Mouse (Mus musculus) erythroblast, embryonic 14.5 days (primary cell): ENCODE data around the gene Acacb. TPM values are rescaled to one million over a fixed set of nuclear protein-coding genes. Genes with fewer than 3 reads are reported as not detected.

Experiments used
- H3K27me3 ChIP-seq: 2 replicates; pipeline ENCODE4 v1.6.1; 2012; ENCODE audit warnings: inconsistent platforms; ENCODE audit not compliant: control insufficient read depth
- H3K36me3 ChIP-seq: 2 replicates; pipeline ENCODE4 v1.6.1; 2012; ENCODE audit warnings: mild to moderate bottlenecking, inconsistent platforms; ENCODE audit not compliant: control insufficient read depth
- H3K4me1 ChIP-seq: 2 replicates; pipeline ENCODE4 v1.6.1; 2012; ENCODE audit warnings: inconsistent platforms; ENCODE audit not compliant: control insufficient read depth
- H3K4me3 ChIP-seq: replicated peaks from 2 replicates; pipeline ENCODE3; 2012; ENCODE audit warnings: moderate library complexity, mild to moderate bottlenecking, inconsistent platforms
- H3K9me3 ChIP-seq: 2 replicates; pipeline ENCODE4 v1.6.1; 2012; ENCODE audit warnings: low read length, inconsistent platforms, mixed read lengths; ENCODE audit not compliant: control insufficient read depth
- GATA1 ChIP-seq: IDR thresholded peaks from 2 replicates; pipeline ENCODE4 v1.6.1; 2012; ENCODE audit warnings: low read length, inconsistent platforms, mixed read lengths
- TAL1 ChIP-seq: IDR thresholded peaks from 3 replicates; pipeline ENCODE4 v1.6.1; 2012; ENCODE audit warnings: low read length, inconsistent platforms, mixed read lengths
- polyA plus RNA-seq: library from polyadenylated mRNA; stranded (reverse); fragments of >175 nt; gene quantifications from 2 replicates; pipeline ENCODE4 v1.2.3, GENCODE M21; 2012

Gene Acacb
- polyA plus RNA-seq, 1 experiment, result under 0.01 TPM

DNA sequence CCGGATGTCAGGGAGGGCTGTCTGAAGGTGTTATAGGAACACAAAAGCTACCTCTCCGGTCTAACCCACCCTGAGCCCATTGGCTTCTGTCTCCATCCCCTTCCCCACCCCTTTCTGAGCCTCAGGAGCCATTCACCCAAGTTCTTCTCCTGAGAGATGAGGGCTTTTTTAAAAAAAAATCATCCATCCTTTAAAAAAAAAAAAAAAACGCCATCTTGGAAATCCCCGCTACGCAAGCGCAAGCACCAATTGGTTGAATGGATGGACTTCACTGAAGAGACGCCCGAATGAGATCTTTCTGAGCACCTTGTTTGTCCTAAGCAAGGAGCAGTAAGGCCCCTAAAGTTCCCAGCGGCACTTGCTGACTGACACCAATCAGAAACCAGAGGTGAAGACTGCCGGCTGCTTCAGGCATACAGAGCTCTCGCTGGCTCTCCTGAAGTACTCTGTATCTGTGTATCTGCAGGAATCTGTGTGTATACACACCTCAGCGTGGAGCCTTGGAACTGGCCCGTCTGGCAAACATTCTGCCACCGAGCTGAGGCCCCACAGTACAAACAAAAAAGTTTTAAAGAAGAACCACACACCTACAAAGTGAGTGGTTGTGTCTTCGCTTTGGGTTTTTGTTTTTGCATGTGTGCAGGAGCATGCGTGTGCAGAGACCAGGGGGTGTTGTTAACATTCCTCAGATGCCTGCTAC is 140.7 kb downstream of the Acacb start:
- Histone ChIP-seq H3K4me3 (no peak overlapping the region), H3K27me3 (peaks cover 7% of the 10 kb centered on the region), H3K9me3 (no peaks in the 10 kb centered on the region), H3K4me1 (no peaks in the 10 kb centered on the region), H3K36me3 (no peaks in the 10 kb centered on the region)
- TF ChIP-seq GATA1 (no peak), TAL1 (no peak)

DNA sequence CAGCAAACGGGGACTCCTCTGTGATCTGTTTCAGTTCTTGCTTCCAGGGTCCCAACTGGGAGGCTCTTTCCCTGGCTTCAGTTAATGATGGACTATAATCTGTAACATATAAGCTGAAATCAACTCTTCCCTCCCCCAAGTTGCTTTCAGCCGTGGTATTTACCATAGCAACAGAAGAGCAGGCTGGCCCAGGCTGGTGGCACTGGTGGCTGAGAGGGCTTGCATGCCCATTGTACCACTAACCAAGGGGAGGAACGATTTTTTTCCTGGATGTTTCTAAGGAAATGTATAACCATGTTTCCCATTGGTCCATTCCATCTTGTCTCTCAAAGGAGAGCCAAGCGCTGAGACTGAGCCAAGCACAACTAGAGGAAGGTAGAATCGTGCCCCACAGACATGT is 142.1 kb downstream of the Acacb start:
- TF ChIP-seq TAL1 (no peak), GATA1 (no peak)
- H3K4me1 ChIP-seq, result no peaks in the 10 kb centered on the region
- H3K4me3 ChIP-seq, result no peak overlapping the region
- H3K9me3 ChIP-seq, result no peaks in the 10 kb centered on the region
- peaks cover 7% of the 10 kb centered on the region for H3K27me3 ChIP-seq
- H3K36me3 ChIP-seq, result no peaks in the 10 kb centered on the region

DNA sequence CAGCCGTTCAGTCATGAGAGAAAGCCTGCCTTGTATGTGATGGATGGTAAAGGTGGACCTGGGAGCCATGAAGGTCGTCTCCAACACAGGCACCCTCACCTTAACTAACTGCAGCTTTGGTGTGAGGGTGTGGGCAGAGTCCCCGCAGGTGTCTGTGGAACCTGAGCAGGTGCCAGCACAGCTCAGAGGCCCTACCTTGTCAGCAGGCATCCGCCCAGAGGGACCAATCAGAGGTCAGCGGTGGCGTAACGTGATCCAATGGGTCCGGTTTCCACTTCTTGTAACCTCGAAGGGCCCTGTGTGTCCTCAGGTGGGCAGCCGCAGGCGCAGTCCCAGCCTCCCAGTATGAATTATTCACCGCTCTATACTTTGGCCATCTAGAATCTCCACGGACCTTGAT is 142.5 kb downstream of the Acacb start, which contains the start of gene Myo1h:
Gene Myo1h, plus strand, starts transcription at position 293 of the 400 bp plus-strand sequence.
- TF ChIP-seq GATA1 (no peak), TAL1 (no peak)
- Histone ChIP-seq H3K36me3 (no peaks in the 10 kb centered on the region), H3K4me3 (no peak within 1 kb of the TSS), H3K4me1 (no peaks in the 10 kb centered on the region), H3K9me3 (no peaks in the 10 kb centered on the region), H3K27me3 (peaks cover 7% of the 10 kb centered on the region)

DNA sequence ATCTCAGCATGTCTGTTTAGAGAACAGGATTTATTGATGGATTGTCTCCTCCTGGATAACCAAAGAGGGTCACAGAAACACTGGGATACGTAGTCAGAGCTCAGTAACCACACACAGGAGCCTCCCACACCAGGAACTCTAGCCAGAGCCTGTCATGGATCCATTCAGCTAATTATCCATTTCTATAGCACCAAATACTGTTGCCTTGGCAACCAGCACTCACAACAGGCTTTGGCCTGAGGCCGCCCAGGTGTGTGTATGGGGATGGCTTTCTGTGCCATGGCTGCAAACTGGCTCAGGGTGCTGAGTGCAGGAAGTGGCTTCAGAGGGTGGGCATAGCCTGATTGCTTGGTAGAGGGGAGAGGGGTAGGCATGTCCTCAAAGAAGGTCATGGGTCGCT is 143.7 kb downstream of the Acacb start:
- TF ChIP-seq TAL1, result no peak
- TF ChIP-seq GATA1, result no peak
- no peaks in the 10 kb centered on the region for H3K4me1 ChIP-seq
- no peaks in the 10 kb centered on the region for H3K9me3 ChIP-seq
- H3K4me3 ChIP-seq, result no peak overlapping the region
- H3K27me3 ChIP-seq, result peaks cover 7% of the 10 kb centered on the region
- H3K36me3 ChIP-seq, result no peaks in the 10 kb centered on the region

DNA sequence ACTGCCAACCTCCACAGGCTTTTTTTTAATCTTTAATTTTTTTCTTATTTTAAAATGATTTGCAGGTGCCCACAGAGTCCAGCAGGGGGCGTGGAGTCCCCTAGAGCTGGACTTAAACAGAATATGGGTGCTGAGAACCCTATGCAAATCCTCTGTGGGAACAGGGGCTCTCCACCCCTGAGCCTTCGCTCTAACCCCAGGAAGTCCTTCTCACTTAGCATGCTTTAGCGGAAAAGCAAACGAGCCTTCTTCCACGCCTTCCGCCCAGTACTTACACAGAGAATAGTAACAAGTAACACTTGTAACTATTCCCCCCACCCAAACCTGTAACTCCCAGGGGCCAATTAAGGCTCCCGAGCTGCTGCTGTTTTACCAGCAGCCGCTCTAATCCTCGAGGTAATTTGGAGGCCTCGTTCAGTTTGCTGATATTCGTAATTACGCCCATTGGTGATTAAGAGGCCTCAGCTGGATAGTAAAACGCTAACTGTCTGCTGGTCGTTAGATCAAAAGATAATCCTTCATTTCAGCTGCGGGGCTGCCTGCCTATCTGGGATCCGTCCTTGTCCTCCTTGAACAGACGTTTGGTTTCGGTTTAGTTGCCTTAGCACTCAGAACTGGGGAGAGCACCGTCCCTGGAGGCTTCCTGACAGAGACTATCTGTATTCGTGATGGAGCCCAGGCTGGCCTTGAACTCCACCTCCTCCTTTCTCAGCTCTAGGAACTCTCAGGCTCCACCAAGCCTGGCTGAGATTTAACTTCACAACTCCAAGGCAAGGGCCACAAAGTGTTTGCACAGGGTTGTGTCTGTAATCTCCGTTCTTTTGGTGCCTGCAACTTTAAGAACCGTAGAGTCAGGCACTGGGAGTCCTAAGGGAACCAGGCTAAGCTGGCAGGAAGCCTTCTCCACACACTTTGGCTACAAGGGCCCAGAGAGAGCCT is 150.6 kb downstream of the Acacb start:
- H3K9me3 ChIP-seq, result no peaks in the 10 kb centered on the region

DNA sequence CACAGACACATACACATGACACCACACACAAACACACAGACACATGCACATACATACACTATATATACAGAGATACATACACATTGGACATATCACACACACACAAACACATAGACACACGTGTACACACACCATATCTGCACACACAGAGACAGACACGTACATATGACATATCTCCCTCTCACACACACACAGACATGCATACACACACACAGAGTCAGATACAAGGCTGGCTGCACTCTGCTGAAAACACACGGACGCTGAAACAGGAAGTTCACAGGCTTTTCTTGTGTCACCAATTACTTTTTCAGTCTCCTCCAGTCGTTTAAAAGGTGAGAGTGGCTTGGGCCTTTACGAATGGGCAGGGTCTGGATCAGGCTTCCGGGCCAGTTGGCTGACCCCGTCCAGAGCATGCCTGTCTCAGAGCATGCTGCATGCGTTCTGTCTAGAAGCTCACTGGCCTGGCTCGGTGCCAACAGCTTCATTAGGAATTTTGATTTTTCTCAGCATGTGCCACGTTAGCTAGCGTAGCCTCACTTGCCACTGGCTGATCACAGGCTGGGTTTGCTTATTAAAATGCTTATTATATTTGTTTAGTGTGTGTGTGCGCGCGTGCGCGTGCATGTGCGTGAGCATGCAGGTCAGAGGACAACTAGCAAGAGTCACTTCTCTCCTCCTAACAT is 152.0 kb downstream of the Acacb start:
- no peaks in the 10 kb centered on the region for H3K9me3 ChIP-seq
- H3K4me1 ChIP-seq, result peaks cover 2% of the 10 kb centered on the region; the same call in 1 of the 2 replicates
- TF ChIP-seq TAL1 (no peak), GATA1 (no peak)
- no peaks in the 10 kb centered on the region for H3K36me3 ChIP-seq
- H3K27me3 ChIP-seq, result peaks cover 2% of the 10 kb centered on the region; the same call in 1 of the 2 replicates
- no peak overlapping the region for H3K4me3 ChIP-seq

More for the DNA sequence above, 150.6 kb downstream of the Acacb start:
- no peak for TF ChIP-seq GATA1
- no peak for TF ChIP-seq TAL1
- no peaks in the 10 kb centered on the region; the same call in 1 of the 2 replicates for H3K27me3 ChIP-seq
- no peak overlapping the region for H3K4me3 ChIP-seq
- no peaks in the 10 kb centered on the region for H3K36me3 ChIP-seq
- H3K4me1 ChIP-seq, result peaks cover 2% of the 10 kb centered on the region; the same call in 1 of the 2 replicates

DNA sequence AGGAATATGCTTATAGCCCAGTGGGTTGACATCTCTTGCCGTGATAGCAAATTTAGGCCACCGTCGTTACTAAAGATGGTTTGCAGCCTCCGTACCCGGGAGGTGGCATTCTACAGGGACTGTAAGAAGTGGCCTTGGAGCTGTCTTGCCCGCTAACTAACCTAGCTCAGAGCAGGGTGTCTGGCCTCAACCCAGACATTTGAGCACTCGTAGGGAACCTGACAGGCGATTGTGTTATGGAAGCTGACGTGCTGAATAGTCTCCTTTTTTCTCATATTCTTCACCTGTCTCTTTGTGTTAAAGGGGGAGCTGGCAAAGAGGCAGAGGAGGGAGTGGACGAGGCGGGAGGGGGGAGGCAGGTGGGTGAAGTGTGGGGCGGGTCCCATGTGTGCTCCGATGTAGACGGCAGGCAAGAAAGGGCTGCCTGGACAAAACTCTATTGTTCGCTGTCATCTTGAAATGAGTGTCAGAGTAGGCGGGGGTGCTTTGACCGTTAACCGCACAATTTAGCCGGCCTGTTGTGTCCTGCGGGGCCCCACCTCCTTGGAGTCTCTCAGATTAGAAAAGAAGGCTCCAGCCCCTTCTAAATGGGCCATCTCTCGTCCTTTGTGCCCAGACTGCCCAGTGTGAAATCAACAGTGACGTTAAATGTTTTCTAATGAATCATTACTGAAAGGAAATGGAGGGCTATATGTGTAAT is 153.0 kb downstream of the Acacb start:
- H3K4me3 ChIP-seq, result no peak overlapping the region
- H3K27me3 ChIP-seq, result peaks cover 3% of the 10 kb centered on the region; the same call in 1 of the 2 replicates
- peaks cover 2% of the 10 kb centered on the region; the same call in 1 of the 2 replicates for H3K4me1 ChIP-seq
- H3K9me3 ChIP-seq, result no peaks in the 10 kb centered on the region
- no peaks in the 10 kb centered on the region for H3K36me3 ChIP-seq
- TF ChIP-seq GATA1, result no peak
- no peak for TF ChIP-seq TAL1

DNA sequence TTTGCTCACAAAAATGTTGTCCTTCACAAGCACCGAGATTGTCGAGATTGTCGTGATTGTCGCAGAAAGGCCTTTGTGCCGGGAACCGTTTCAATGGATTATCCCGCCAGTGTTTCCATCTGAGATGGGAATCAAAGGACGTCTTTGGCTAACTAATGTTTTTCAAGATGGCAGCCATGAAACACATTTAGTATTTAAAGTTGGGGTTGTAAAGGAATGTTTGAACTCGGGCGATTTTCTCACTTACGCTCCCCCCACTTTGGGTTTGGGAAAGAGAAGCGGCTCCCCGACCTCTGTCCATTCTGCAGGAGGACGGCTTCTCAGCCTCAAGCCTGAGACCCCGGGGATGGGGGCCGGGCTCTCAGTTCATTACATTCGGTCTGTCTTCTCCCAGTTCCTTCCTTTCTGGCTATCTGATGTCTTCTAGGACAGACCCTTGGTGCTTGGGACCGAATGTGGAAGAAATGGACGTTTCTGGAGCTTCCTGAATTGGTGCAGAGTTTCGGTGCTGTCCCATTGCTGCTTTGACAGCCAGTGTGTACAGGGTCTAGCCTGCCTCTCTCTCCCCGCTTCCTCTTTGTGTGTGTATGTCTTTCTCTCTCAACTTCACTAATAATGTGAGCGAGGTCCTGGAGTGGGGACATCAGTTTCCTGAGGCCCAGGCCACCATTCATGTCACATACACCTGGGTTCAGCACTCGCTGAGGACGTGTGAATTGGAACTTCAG is 153.7 kb downstream of the Acacb start:
- peaks cover 3% of the 10 kb centered on the region; the same call in 1 of the 2 replicates for H3K27me3 ChIP-seq
- no peak overlapping the region for H3K4me3 ChIP-seq
- H3K9me3 ChIP-seq, result no peaks in the 10 kb centered on the region
- H3K4me1 ChIP-seq, result peaks cover 2% of the 10 kb centered on the region; the same call in 1 of the 2 replicates
- no peak for TF ChIP-seq TAL1
- no peak for TF ChIP-seq GATA1
- H3K36me3 ChIP-seq, result no peaks in the 10 kb centered on the region

Other genes starting within 250 kb of the Acacb start
- 2.0 and 2.4 TPM in 2 replicates for gene Coro1c, start 237.8 kb upstream of the Acacb start, polyA plus RNA-seq
- gene Ssh1, start 152.6 kb upstream of the Acacb start, polyA plus RNA-seq, result 3.3 TPM in 2 replicates
- gene Dao, start 142.8 kb upstream of the Acacb start, polyA plus RNA-seq, result not detected in 2 replicates
- gene Usp30, start 81.1 kb upstream of the Acacb start, polyA plus RNA-seq, result 0.05 and 0.10 TPM in 2 replicates
- gene Svop, start 55.0 kb upstream of the Acacb start, polyA plus RNA-seq, result 0.04 TPM in 1 of 2 replicates, not detected in the other
- 0.91 and 1.8 TPM in 2 replicates for gene Alkbh2, start 18.3 kb upstream of the Acacb start, polyA plus RNA-seq
- gene Ung, start 16.1 kb upstream of the Acacb start, polyA plus RNA-seq, result 2.7 and 3.7 TPM in 2 replicates
- gene Foxn4, start 127.3 kb downstream of the Acacb start, polyA plus RNA-seq, result not detected in 2 replicates
- gene Myo1h, start 142.6 kb downstream of the Acacb start, polyA plus RNA-seq, result not detected in 2 replicates
- gene Kctd10, start 234.0 kb downstream of the Acacb start, polyA plus RNA-seq, result 0.64 and 0.90 TPM in 2 replicates
- 5.6 and 6.9 TPM in 2 replicates for gene Ube3b, start 234.1 kb downstream of the Acacb start, polyA plus RNA-seq